Mouse (Mus musculus) intestine, embryonic 14.5 days (tissue): Measurements from ENCODE around the gene Cygb. TPM values are rescaled to one million over a fixed set of nuclear protein-coding genes. Genes with fewer than 3 reads are reported as not detected.

Experiments used
- ATAC-seq: fragments of 200-750 bp; cut with Nextera tagmentation; replicated peaks from 2 replicates; pipeline ENCODE4 v1.8.0; 2017; ENCODE audit warnings: low read depth, moderate number of reproducible peaks, moderate TSS enrichment, moderate library complexity; ENCODE audit not compliant: low FRiP score, low TSS enrichment
- DNase-seq: peaks from one replicate; pipeline ENCODE4 v3.0.0-alpha.2; 2018; ENCODE audit warnings: low spot score
- H3K27ac ChIP-seq: fragments of 300-500 bp; sonication (generic); 2 replicates; pipeline ENCODE4 v1.5.1; 2014; ENCODE audit warnings: low read depth, mild to moderate bottlenecking, control low read depth
- H3K27me3 ChIP-seq: fragments of 300-500 bp; sonication (generic); replicated peaks from 2 replicates; pipeline ENCODE4 v1.6.1; 2014; ENCODE audit warnings: low read length, control low read depth; ENCODE audit not compliant: control insufficient read depth, insufficient read depth
- H3K36me3 ChIP-seq: fragments of 300-500 bp; sonication (generic); 2 replicates; pipeline ENCODE4 v1.6.1; 2014; ENCODE audit warnings: low read length, control low read depth; ENCODE audit not compliant: control insufficient read depth, insufficient read depth
- H3K4me1 ChIP-seq: fragments of 300-500 bp; sonication (generic); replicated peaks from 2 replicates; pipeline ENCODE4 v1.6.1; 2014; ENCODE audit warnings: low read length, control low read depth, mixed read lengths; ENCODE audit not compliant: control insufficient read depth, insufficient read depth
- H3K4me2 ChIP-seq: fragments of 300-500 bp; sonication (generic); 2 replicates; pipeline ENCODE4 v1.6.1; 2014; ENCODE audit warnings: low read length
- H3K4me3 ChIP-seq: fragments of 300-500 bp; sonication (generic); 2 replicates; pipeline ENCODE4 v1.5.1; 2014; ENCODE audit warnings: low read depth, low read length, control low read depth, mixed read lengths
- H3K9ac ChIP-seq: fragments of 300-500 bp; sonication (generic); 2 replicates; pipeline ENCODE4 v1.6.1; 2014; ENCODE audit warnings: mild to moderate bottlenecking, low read length
- H3K9me3 ChIP-seq: fragments of 300-500 bp; sonication (generic); 2 replicates; pipeline ENCODE4 v1.6.1; 2016; ENCODE audit warnings: low read length, control low read depth; ENCODE audit not compliant: control insufficient read depth
- WGBS: fragments of 180-500 bp; shearing (Covaris S2); extraction: QIAGEN DNeasy Blood & Tissue Kit; methylation state at CpG from one replicate; pipeline ENCODE4 v1.1.7; 2014; 5-methylcytosine and 5-hydroxymethylcytosine counted together
- polyA plus RNA-seq: library from polyadenylated mRNA; unstranded; fragments of >200 nt; fragmentation: Nextera tagmentation; extraction: Ambion mirVana; gene quantifications from 2 replicates; pipeline ENCODE4 v1.2.1, GENCODE M21; 2014

Cygb gene
- polyA plus RNA-seq, 1 experiment from 2014 or later: 16.4 TPM

GRCm38 (mm10) chr11:116620073-116620472, 34.0 kb downstream of the Cygb start:
- Histone ChIP-seq H3K27ac (no peak overlapping the region), H3K27me3 (no peaks in the 10 kb centered on the region), H3K4me1 (peaks cover 46% of the 10 kb centered on the region), H3K4me3 (no peak overlapping the region), H3K36me3 (no peaks in the 10 kb centered on the region), H3K9ac (no peak overlapping the region), H3K4me2 (no peak overlapping the region), H3K9me3 (no peaks in the 10 kb centered on the region)
- ATAC-seq: no peak
- WGBS: 41% methylated on average over 9 of the region's 9 CpGs
- DNase-seq: no peak

GRCm38 (mm10) chr11:116619561-116619960, 34.6 kb downstream of the Cygb start:
- DNase-seq (no peak), ATAC-seq (no peak)
- no peak overlapping the region for H3K27ac ChIP-seq
- no peak overlapping the region for H3K4me3 ChIP-seq
- 40% methylated on average over 8 of the region's 8 CpGs for WGBS
- no peak overlapping the region for H3K9ac ChIP-seq
- peaks cover 46% of the 10 kb centered on the region for H3K4me1 ChIP-seq
- no peaks in the 10 kb centered on the region for H3K9me3 ChIP-seq
- H3K27me3 ChIP-seq: no peaks in the 10 kb centered on the region
- no peaks in the 10 kb centered on the region for H3K36me3 ChIP-seq
- H3K4me2 ChIP-seq: no peak overlapping the region

- 86% methylated on average over 7 of the region's 7 CpGs for WGBS
These were observed 35.0 kb downstream of the Cygb start for GRCm38 (mm10) chr11:116619156-116619555.

GRCm38 (mm10) chr11:116618666-116619065, 35.4 kb downstream of the Cygb start:
- ATAC-seq (no peak), DNase-seq (no peak)
- Histone ChIP-seq H3K4me3 (no peak overlapping the region), H3K4me2 (no peak overlapping the region), H3K36me3 (no peaks in the 10 kb centered on the region), H3K4me1 (peaks cover 46% of the 10 kb centered on the region), H3K9ac (no peak overlapping the region), H3K27me3 (no peaks in the 10 kb centered on the region), H3K9me3 (no peaks in the 10 kb centered on the region), H3K27ac (no peak overlapping the region)
- 90% methylated on average over 7 of the region's 7 CpGs for WGBS

More at GRCm38 (mm10) chr11:116619156-116619555, 35.0 kb downstream of the Cygb start:
- Histone ChIP-seq H3K4me1 (peaks cover 46% of the 10 kb centered on the region), H3K27me3 (no peaks in the 10 kb centered on the region), H3K4me2 (no peak overlapping the region), H3K9ac (no peak overlapping the region), H3K9me3 (no peaks in the 10 kb centered on the region), H3K36me3 (no peaks in the 10 kb centered on the region), H3K27ac (no peak overlapping the region), H3K4me3 (no peak overlapping the region)
- DNase-seq (no peak), ATAC-seq (no peak)

- Histone ChIP-seq H3K4me3 (no peak overlapping the region), H3K4me1 (peaks cover 39% of the 10 kb centered on the region)
- no peak for DNase-seq
These were observed 36.5 kb downstream of the Cygb start for GRCm38 (mm10) chr11:116617641-116618040.

GRCm38 (mm10) chr11:116616438-116617118, 37.5 kb downstream of the Cygb start:
- no peaks in the 10 kb centered on the region for H3K27me3 ChIP-seq
- H3K9me3 ChIP-seq: no peaks in the 10 kb centered on the region
- no peak for DNase-seq
- no peak for ATAC-seq
- 0 out of 2 replicates have a peak overlapping the region, but pooled peaks have one; percentile 18 for H3K4me2 ChIP-seq
- no peak overlapping the region for H3K9ac ChIP-seq
- no peak overlapping the region for H3K4me3 ChIP-seq
- WGBS: 71% methylated on average over 10 of the region's 10 CpGs
- H3K36me3 ChIP-seq: no peaks in the 10 kb centered on the region
- H3K4me1 ChIP-seq: peaks cover 31% of the 10 kb centered on the region
- H3K27ac ChIP-seq: no peak overlapping the region

More at GRCm38 (mm10) chr11:116617641-116618040, 36.5 kb downstream of the Cygb start:
- Histone ChIP-seq H3K27ac (no peak overlapping the region), H3K36me3 (no peaks in the 10 kb centered on the region), H3K9ac (no peak overlapping the region), H3K27me3 (no peaks in the 10 kb centered on the region), H3K4me2 (no peak overlapping the region), H3K9me3 (no peaks in the 10 kb centered on the region)
- 87% methylated on average over 7 of the region's 7 CpGs for WGBS
- no peak for ATAC-seq

GRCm38 (mm10) chr11:116615735-116616437, 38.2 kb downstream of the Cygb start:
- no peaks in the 10 kb centered on the region for H3K36me3 ChIP-seq
- H3K9ac ChIP-seq: no peak overlapping the region
- no peak overlapping the region for H3K27ac ChIP-seq
- 42% methylated on average over 15 of the region's 15 CpGs for WGBS
- H3K4me1 ChIP-seq: peaks cover 24% of the 10 kb centered on the region
- no peaks in the 10 kb centered on the region for H3K9me3 ChIP-seq
- no peak for DNase-seq
- 0 out of 2 replicates have a peak overlapping the region, but pooled peaks have one; percentile 18 for H3K4me2 ChIP-seq
- no peak; the same call in 1 of the 2 replicates for ATAC-seq
- no peak overlapping the region for H3K4me3 ChIP-seq
- no peaks in the 10 kb centered on the region for H3K27me3 ChIP-seq

- 90% methylated on average over 6 of the region's 6 CpGs for WGBS
- ATAC-seq (no peak), DNase-seq (no peak)
- Histone ChIP-seq H3K27ac (no peak overlapping the region), H3K4me2 (no peak overlapping the region), H3K27me3 (no peaks in the 10 kb centered on the region), H3K4me1 (peaks cover 6% of the 10 kb centered on the region), H3K9ac (no peak overlapping the region), H3K9me3 (no peaks in the 10 kb centered on the region), H3K36me3 (0 out of 2 replicates have a peak, but pooled peaks cover 5% of the 10 kb centered on the region), H3K4me3 (no peak overlapping the region)
These were observed 40.9 kb downstream of the Cygb start for GRCm38 (mm10) chr11:116613234-116613633.
